Mouse (Mus musculus) heart, adult 2 months (tissue): ENCODE results near the gene Hgd.

Experiments used
- CTCF ChIP-seq: fragments of 200-600 bp; IDR thresholded peaks from 2 replicates; pipeline ENCODE4 v1.8.1; 2022; ENCODE audit warnings: antibody characterized with exemption, mild to moderate bottlenecking, moderate library complexity
- EP300 ChIP-seq: fragments of 200-500 bp; IDR thresholded peaks from 2 replicates; pipeline ENCODE4 v1.6.1; 2011; ENCODE audit warnings: low read depth, low read length, control low read depth; ENCODE audit not compliant: insufficient read depth

GRCm38 (mm10) chr16:37562414-37562813, 17.5 kb upstream of the Hgd start:
- TF ChIP-seq CTCF (no peak), EP300 (no peak)
